Mouse (Mus musculus) MEL (cell line): ENCODE data around the gene Znhit6.

Source experiments
- BHLHE40 ChIP-seq: IDR thresholded peaks from 2 replicates; pipeline ENCODE4 v1.6.1; 2012; ENCODE audit warnings: low read depth, mild to moderate bottlenecking, inconsistent platforms, low read length, improper control_type of control experiment, borderline replicate concordance
- CTCF ChIP-seq, 3 experiments: IDR thresholded peaks in 2 of 3; conservative IDR thresholded peaks in 1 of 3; 2 replicates each; pipeline ENCODE4 v1.5.1; 2011 to 2012; ENCODE audit warnings: low read length in 3 of 3, low read depth in 2 of 3, mild to moderate bottlenecking in 2 of 3, improper control_type of control experiment in 1 of 3, inconsistent platforms in 1 of 3, mixed read lengths in 1 of 3, moderate library complexity in 1 of 3; ENCODE audit not compliant: control insufficient read depth in 1 of 3, insufficient read depth in 1 of 3, poor library complexity in 1 of 3, severe bottlenecking in 1 of 3
- EP300 ChIP-seq, 2 experiments: IDR thresholded peaks; 2 replicates each; pipeline ENCODE4 v1.6.1; 2011; ENCODE audit warnings: improper control_type of control experiment in 2 of 2, low read length in 2 of 2, low read depth in 1 of 2, mild to moderate bottlenecking in 1 of 2
- GATA1 ChIP-seq: IDR thresholded peaks from 2 replicates; pipeline ENCODE4 v1.6.1; 2011; ENCODE audit warnings: low read depth, low read length, improper control_type of control experiment
- HCFC1 ChIP-seq: IDR thresholded peaks from 2 replicates; pipeline ENCODE4 v1.6.1; 2012; ENCODE audit warnings: low read depth, mild to moderate bottlenecking, inconsistent platforms, low read length, improper control_type of control experiment, moderate library complexity
- MAX ChIP-seq: IDR thresholded peaks from 2 replicates; pipeline ENCODE4 v1.6.1; 2011; ENCODE audit warnings: low read length, improper control_type of control experiment
- MEF2A ChIP-seq: IDR thresholded peaks from 2 replicates; pipeline ENCODE4 v1.6.1; 2014; ENCODE audit warnings: low read depth, mild to moderate bottlenecking, inconsistent platforms, low read length, improper control_type of control experiment; ENCODE audit not compliant: poor library complexity, insufficient replicate concordance, severe bottlenecking; ENCODE audit errors: extremely low read depth
- NRF1 ChIP-seq: IDR thresholded peaks from 2 replicates; pipeline ENCODE4 v1.6.1; 2014; ENCODE audit warnings: low read depth, mild to moderate bottlenecking, inconsistent platforms, low read length, improper control_type of control experiment, moderate library complexity; ENCODE audit not compliant: poor library complexity, insufficient read depth, severe bottlenecking
- POLR2A ChIP-seq, 2 experiments: IDR thresholded peaks; 2 replicates each; pipeline ENCODE4 v1.6.1; 2011 to 2012; ENCODE audit warnings: low read length in 2 of 2, mild to moderate bottlenecking in 2 of 2, control low read depth in 1 of 2, improper control_type of control experiment in 1 of 2, low read depth in 1 of 2, moderate library complexity in 1 of 2; ENCODE audit not compliant: control insufficient read depth in 1 of 2, insufficient read depth in 1 of 2, poor library complexity in 1 of 2
- SIN3A ChIP-seq: IDR thresholded peaks from 2 replicates; pipeline ENCODE4 v1.6.1; 2012; ENCODE audit warnings: low read length, improper control_type of control experiment, inconsistent platforms
- ZKSCAN1 ChIP-seq: IDR thresholded peaks from 2 replicates; pipeline ENCODE4 v1.6.1; 2012; ENCODE audit warnings: low read depth, mild to moderate bottlenecking, inconsistent platforms, low read length, improper control_type of control experiment, moderate library complexity

DNA sequence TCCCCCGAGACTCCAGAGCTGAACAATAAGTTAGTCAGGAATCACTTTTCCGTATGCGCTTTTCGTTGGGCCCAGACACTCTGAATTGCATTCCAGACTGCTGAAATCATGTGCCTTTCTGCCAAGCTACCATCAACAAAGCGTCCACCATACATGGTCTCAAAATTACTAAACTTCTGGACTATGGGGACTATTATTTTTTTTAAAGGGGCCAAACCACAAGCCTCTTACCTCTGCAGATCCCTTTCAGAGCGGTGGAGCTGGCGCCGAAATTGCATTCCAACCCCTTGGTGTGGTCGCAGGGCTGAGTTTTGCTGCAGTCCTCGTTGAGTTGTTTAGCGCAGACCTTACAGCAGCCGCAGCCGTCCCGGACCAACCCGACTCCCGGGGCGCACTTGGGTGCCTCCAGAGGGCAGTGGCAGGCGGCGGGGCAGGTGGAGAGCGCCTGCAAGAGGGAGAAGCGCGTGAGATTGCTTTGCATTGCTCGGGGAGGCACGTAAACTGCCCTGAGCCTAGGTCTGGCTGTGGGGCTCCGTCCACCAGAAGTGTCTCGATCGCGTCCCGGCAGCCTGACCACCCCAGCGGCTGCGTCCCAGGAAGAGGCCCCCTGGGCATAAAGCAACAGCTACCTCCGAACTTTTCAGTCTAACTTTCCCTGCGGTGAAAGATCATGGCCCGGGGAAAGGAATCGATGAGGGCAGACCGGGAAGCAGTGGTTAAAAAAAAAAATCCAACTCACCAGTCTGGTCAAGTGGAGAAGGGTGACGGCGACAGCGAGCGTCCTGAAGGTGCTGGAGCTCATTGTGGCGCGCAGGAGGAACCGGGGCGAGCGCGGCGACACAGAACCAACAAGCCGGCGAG lies 73.2 kb downstream of the Znhit6 start:
- no peak for TF ChIP-seq POLR2A (IDR thresholded peaks at IDR 0.05; ENCODE audit: control insufficient read depth in 1 of 2, insufficient read depth in 1 of 2, low read depth in 1 of 2, low read length in 2 of 2, poor library complexity in 1 of 2)
- TF ChIP-seq GATA1: no peak
- TF ChIP-seq ZKSCAN1: no peak
- no peak for TF ChIP-seq MEF2A
- TF ChIP-seq HCFC1: no peak
- TF ChIP-seq BHLHE40: no peak
- no peak for TF ChIP-seq SIN3A
- no peak for TF ChIP-seq CTCF (IDR thresholded peaks at IDR 0.05 in 2 of 3, conservative IDR thresholded peaks at IDR 0.05 in 1 of 3; ENCODE audit: control insufficient read depth in 1 of 3, insufficient read depth in 1 of 3, low read depth in 2 of 3, low read length in 3 of 3, poor library complexity in 1 of 3, severe bottlenecking in 1 of 3)
- no peak for TF ChIP-seq MAX
- TF ChIP-seq EP300 (IDR thresholded peaks at IDR 0.05; ENCODE audit: low read depth in 1 of 2, low read length in 2 of 2): no peak
- TF ChIP-seq NRF1: no peak
